Mouse (Mus musculus) natural killer cell, adult 2 months (primary cell): ENCODE results near the gene Cfap52.
A peak's percentile ranks its signal among the peaks of the same experiment; 100 is the strongest.

Experiments
- DNase-seq, 2 experiments: peaks; one replicate each; pipeline ENCODE4 v3.0.0; 2022; ENCODE audit warnings: low spot score in 2 of 2

Cfap52 gene

DNA sequence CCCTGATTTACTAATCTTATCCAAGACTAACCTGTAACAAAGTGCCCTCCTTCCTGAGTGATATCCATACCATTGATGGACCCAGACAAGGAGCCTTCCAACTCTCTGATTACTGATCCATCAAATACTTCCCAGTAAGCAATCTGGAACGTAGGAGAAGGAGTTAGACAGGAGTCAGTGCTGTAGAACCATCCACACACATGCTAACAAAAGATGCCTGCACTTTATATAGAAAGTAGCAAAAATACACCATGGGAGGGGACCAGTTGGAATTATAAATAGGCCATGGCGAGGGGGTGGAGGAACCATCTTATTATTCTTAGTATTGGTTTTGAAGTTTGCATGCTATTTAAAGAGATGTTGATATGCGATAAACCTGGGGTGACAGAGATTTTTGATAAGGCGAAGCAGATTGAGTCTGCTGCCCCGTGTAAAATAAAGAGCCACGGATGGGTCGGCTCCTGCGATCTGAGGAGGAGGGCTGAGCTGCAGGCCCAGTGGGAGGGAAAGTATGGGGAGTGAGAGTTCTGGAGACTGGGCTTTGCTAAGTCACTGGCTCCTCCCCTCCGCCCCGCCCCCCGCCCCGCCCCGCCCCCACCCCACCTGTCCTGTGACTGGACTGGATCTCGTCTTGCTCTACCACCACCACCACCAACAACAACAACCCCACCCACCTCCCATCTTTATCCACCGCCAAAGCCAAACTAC is 38.9 kb downstream of the Cfap52 start:
- no peak for DNase-seq

DNA sequence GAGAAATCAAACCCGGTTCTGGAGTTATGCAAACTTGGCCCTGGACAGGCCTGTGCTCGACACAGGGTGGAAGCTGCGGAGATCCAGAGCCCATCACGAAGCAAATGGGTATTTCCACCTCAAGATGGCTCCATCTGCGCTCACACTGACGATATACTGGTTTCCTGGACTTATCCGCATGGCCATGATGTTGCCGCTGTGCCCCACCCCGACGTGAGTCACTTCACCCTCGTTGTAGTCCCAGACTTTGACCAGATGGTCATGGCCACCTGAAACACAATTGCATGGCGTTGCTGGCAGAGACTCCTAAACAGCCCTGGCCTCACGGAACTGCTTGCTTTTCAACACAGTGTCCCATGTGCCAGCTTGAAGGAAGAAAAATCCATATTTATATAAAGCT is 40.5 kb downstream of the Cfap52 start:
- no peak for DNase-seq

DNA sequence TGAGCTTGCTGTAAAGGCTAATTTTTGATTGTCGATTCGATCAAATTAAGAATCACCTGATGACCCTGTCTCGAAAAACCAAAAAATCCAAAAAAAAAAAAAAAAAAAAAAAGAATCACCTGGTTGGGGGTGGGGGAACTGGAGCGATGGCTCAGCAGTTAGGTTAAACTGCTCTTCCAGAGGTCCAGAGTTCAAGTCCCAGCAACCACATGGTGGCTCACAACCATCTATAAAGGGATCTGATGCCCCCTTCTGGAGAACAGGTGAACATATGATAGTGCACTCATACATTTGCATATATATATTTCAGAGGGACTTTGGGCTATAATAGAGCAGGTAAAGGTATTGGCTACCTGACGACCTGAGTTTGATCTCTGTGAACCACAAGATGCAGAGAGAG is 41.7 kb downstream of the Cfap52 start:
- DNase-seq, result no peak

DNA sequence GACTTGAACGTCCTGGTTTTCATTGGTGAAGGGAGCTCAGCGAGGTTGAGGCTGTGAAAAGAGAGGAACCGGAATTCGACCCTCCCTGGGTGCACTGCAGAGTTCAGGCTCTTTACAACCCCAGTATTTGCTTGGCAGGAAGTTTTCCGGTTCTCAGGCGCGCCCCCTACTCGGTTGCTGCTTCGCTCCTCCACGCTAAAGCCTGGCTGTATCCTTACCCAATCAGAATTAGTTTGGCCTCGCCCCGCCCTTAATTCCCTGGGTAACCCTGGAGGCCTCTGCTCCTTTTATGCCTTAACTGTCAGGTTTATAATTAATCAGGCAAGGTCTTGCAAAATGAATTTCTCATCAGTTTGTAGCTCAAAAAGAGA is 42.7 kb downstream of the Cfap52 start:
- DNase-seq, result no peak

DNA sequence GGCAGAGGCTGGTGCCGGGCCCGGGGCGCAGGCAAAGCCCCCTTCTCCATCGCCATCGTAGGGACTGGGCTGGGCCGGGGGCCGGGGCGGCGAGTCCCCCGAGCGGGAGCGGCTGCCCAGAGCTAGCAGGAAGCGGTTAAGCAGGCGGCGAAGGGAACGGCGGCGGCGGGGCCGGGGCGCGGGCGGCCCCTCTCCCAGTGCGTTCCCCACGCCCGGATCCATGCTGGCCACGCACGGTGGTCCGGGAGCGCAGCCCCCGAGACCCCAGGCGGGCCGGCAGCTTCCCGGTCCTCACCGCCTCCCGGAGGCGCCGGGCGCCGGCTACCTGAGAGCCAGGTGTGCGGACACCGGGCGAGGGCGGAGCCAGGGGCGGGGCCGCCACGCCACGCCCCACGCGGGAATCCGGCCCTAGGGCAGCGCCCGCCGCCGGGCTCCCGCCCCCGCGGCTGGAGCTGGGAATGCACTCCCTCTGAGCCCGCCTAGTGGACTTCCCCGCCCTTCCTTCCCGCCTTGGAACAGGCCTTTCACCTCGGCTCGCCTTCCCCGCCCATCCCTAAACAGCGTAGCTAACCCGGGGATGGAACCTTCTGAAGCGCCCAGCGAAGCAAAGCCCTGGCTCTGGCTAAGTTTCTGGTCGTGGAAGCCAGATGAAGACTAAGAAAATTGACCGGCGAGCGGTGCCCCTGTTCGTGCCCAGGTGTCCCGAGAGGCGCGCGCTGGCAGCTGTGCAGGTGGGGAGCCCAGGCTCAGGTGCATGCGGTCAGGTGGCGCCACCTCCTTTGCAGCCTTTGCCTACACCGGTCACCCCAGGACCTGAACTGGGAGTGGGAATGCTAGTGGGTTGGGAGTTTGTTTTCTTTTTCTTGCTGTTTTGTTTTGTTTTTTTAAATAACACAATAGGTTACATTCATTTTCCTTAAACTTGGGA is 43.4 kb downstream of the Cfap52 start, which contains the start of gene Usp43:
Gene Usp43 (minus strand): TSS at position 327 of the 928 bp plus-strand sequence.
- no peak for DNase-seq

DNA sequence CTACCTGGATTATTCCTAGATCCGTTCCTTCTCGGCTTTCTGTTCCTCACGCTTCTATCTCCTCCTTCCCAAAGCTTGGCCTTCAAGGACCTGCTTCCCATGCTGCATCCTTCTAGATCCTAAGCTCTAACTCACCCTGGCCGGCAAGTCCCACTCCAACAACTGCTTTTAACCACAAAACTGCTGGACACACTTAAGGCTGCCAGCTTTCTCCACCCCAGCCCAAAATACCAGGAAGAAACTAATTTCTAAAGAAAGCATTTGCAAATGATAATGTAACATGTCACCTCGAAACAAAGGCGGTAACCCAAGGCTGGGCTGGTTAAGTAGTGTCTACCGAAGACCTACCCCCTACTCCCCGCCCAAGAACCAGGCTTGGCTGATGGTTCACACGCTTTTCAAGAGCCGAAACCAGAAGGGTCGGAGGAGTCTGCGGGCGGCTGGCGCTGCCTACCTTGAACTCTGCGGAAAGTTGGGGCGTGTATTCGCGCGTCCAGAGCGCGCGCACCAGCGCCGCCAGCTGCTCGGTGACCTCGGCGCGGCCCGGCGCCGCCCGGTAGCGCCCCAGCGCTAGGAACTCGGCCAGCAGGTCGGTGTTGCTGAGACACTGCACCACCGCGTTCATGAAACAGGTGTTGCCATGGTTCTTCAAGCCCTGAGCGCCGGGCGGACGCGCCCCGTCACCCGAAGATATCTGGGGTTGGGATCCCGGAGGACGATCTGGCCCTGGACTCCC is 44.2 kb downstream of the Cfap52 start:
- no peak for DNase-seq

DNA sequence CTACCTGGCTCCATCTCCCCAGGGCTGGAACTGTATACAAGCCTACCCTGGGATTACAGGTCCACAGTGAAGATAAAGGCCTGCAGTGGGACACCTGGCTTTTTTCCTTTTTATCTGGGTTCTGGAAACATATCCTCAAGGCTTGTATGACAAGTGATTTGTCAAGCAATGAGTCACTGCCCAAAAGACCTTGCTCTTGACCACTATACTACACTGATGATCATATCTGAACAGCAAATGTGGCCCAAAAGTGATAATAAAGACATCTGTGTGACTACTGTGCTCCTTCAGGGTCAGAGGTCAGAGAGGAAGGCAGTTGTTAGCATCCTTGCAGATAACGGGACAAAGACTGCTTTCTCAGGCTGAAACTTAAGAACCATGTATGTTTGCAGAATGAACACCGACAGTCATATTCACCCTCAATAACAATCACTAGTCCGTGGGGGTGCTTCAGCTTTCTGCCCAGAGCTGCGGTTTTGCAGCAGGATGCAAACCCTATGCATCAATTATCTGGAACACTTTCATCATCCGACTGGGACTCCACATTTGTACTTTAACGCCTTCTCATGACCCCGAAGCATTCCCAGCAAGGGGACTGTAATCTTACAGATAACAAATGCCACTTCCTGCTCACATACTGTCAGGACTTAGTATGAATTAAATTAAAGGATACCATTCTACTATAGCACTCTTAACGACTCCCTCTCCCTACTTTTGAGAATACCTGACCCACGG is 45.1 kb downstream of the Cfap52 start:
- DNase-seq, result no peak

DNA sequence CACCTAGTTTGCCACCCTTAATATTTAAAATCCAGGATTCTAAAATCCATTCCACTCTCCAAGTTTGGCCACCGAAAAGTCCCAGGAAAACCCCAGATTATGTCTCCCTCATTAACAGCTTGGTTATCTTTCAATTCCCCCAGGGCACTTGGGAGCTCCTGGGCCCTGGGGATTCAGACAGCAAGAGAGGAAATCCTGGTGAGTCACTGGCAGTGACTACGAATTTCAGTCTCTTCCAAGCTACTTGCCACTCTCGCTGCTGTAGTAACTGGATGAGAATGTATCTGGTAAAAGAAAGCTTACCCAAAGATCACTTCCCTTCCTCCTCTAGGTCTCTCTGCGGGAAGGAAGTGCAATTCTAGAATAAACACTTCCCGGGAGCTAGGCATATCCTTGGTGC is 45.9 kb downstream of the Cfap52 start:
- DNase-seq, result no peak

DNA sequence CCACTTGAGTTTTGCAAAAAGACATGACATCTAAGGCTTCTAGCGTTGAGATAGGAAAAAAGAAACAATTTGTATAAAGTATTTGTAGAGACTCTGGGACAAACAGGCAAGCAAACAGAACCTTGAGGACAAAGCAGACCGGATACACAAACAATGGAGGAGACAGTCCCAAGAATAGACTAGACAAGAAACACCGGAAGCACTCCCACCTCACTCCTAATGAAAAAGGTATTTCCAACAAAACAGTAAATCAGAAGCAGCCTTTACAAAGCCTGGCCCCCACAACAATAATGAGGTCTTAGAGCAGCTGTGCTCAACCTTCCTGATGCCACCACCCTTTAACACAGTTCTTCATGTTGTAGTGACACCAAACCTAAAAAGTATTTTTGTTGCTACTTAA is 48.3 kb downstream of the Cfap52 start:
- no peak for DNase-seq

DNA sequence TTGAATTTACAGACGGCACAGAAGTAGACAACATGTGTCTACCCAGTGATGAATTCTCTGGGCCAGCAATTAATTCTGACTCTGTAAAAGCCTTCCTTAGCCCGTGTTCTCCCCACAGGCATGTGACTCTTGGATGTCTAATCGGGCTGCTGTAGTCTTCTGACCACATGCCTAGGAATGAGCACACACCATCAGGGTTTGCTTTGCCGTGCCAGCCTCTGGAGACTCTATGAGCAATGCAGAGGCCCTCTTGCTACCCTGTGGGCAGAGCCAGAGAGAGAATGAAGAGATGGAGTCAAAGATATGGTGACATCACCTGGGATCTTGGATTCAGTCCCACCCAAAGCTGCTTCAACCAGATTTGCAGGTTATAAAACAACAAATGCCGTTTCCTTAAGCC is 54.4 kb downstream of the Cfap52 start:
- DNase-seq, result no peak

DNA sequence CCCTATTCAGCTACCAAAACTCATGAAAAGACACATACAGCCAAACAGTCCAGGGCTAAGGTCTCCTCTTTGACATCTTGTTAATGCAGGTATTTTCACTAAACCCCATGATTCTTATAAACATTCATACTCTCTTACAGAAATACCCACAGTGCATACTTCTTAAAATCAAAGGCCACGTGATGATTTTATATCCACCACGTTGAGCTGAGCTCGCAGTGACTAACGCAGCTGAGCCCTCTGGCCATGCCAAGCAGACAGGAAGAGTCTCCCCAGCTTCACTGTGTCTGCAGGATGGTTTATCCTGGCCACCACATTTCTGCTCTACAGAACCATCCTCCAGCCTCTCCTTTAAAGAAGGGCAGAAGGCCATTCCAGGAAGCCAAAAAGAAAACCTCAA is 61.7 kb downstream of the Cfap52 start:
- DNase-seq, result no peak

DNA sequence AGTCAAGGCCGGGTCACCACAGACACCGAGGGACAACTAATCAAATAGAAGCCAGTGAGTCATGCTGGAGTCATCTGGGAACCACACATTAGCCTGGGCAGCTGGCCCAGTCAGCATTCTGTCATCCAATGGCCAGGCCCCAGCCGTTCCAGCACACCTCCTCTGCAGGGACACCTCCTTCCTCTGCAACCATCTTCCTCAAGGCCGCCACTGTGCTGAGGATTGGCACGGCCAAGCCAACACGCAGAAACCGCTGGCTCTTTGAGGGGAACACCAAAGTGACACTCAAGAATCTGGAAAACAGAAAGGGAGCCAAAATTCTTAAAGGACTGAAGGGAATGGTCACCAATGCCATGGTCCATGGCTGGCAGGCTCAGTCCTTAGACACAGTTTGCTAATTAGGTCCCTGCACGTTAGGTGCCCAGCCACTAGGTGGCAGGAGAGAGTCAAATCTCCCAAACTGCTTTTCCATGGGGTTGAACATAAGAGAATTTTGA is 68.3 kb downstream of the Cfap52 start:
- DNase-seq, result peak; percentile 9 to 16

DNA sequence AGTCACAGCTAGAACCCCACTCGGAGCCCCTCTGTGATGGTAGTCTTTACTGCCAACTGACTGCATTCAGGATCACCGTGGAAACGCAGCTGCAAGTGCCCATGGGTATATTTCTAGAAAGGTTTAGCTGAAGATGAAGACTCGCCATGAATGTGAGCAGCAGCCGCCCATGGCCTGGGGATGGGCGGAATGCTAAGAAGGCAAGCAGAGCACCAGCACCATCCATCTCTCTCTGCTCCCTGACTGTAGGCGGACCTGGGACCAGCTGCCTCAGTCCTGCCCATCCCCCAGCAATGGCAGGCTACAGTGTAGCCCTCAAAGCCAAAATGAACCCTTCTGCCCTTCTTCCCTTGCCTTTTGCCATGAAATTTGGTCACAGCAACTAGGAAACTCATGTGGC is 69.8 kb downstream of the Cfap52 start:
- no peak for DNase-seq

DNA sequence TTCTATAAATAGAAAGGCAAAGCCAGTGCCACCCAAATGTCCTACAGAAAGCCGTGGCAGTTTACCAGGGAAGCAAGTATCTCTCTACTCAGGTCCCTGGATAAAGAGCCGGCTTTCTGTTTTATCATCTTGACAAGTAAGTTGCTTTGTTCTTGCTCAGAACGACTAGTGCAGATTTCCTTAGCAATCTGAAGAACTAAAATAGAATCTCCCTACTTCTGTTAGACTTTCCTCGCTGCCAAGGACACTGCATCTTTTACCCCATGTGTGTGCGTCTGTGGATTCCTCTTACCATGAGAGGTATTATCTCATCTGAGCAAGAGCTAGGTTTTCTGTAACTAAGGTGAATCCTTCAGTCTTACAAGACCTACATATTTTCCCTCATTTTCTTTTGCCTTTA is 76.9 kb downstream of the Cfap52 start:
- DNase-seq, result no peak

DNA sequence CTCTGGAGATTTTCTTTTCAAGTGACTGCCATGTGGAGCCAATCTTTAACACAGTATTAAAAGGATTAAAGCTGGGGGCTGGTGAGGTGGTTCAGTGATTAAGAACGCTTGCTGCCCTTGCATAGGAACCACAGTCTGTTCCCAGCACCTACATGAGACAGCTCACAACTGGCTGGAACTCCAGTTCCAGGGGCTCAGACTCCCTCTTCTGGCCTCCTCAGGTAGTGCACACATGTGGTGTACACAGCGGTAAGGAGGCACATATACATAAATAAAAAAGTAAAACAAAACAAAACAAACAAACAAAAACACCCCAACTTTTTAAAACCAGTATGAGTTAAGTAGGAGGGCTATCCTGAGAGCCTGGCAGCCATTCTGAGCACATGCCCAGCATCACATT is 79.5 kb downstream of the Cfap52 start:
- DNase-seq, result no peak
